Mouse (Mus musculus): Measurements from ENCODE around the gene Hist1h4b.
"Not testable (repeated sequence)": the region's sequence is repeated elsewhere in the genome, so short reads cannot be mapped to it uniquely, and the experiment has no call there.

Gene Hist1h4b

DNA sequence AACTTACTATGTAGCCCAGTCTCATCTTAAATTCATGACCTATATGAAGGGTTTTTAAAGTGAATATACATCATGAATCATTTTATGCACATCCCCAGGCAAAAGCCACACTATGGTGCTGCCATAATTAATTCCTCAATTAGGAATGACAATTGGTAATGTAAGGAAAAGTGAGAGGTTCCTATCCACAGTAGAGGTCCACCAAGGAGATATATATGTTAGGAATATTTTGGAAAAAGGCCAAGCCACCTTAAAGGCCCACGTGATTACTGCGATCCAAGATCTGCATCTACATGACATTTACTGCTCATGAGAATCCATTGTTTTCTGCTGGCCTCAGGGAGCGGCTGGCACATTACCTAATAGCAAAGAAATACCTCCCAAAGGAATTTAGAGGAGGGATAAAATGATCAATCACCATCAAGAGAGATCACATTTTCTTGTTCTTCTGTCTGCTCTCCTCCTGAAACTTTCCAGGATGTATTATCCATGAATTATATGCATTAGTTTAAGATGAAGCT, 2.5 kb downstream of the Hist1h4b start:
- no peak for DNase-seq

DNA sequence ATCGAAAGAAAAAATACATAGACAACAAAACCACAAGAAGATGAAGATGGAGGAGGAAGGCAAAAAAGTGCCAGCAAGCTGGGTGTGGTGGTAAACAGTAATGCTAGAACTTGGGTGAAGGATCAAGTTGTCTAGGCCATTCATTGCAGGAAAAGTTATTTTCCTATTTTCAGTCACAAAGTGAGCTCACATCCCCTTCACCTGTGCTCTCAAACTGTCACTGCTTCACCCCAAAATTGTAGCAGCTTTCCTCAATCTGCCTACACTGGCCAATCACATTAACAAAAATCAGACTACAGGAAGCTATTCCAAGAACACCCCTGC, 3.1 kb downstream of the Hist1h4b start:
- no peak for DNase-seq

DNA sequence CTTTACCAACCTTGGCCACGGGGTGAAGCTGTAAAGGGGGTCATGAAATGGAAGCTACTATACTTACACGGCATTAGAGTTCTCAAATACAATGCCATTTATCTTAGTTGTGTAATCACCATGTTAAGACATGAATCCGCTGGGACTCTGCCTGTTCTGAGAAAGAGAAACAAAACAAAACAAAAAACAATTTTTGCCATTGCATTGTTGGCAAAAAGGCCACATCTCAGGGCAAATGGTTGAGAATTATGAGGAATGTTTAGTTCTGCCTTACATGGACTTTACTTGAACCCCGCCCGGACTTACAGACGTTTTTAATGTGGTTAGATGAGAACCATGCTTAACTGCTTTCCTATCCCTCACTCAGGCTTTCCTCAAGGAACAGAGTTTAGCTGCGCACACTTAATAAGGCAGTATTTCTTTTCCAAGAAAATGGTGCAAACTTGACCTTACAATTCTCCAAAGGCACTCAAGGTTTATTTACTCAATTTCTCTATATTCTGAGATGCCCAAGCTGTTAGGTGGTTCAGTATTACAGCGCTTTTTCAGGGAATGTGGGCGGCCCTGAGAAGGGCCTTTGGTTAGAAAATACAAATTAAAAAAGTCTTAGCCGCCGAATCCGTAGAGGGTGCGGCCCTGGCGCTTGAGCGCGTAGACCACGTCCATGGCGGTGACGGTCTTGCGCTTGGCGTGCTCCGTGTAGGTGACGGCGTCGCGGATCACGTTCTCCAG, 3.6 kb downstream of the Hist1h4b start:
- DNase-seq, result no peak

DNA sequence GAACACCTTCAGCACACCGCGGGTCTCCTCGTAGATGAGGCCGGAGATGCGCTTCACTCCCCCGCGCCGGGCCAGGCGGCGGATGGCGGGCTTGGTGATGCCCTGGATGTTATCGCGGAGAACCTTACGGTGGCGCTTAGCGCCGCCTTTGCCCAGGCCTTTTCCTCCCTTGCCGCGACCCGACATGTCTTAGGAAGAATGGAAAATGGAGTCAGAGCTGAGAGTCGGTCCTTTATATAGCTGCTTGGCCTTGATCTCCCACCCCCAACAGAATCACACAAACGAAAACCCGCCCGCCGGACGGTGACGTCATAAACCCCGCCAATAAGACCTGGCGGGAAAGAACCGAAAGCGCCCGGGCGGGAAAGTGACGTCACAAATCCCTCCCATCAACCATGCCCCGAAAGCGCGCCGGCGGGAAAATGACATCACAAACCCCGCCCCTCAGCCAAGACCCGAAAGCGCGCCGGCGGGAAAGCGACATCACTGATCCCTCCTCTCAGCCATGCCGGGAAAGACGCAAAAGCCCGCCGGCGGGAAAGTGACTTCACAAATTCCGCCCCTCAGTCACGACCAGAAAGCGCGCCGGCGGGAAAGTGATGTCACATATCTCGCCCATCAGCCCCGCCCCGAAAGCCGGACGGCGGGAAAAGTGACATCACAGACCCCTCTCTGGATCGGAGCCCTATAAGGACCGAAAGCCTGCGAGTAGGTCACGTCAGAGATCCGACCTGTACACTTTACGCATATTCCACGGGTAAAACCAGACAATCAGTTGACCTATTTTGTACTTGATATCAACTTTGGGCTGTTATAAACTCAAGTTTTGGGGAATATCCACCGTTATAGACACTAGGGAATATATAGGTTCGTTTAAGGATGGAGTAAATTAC, 4.4 kb downstream of the Hist1h4b start, which contains the start of gene Hist1h4a:
Gene Hist1h4a, minus strand, starts transcription at position 259 of the 893 bp plus-strand sequence.
- DNase-seq, result peak; percentile 98

DNA sequence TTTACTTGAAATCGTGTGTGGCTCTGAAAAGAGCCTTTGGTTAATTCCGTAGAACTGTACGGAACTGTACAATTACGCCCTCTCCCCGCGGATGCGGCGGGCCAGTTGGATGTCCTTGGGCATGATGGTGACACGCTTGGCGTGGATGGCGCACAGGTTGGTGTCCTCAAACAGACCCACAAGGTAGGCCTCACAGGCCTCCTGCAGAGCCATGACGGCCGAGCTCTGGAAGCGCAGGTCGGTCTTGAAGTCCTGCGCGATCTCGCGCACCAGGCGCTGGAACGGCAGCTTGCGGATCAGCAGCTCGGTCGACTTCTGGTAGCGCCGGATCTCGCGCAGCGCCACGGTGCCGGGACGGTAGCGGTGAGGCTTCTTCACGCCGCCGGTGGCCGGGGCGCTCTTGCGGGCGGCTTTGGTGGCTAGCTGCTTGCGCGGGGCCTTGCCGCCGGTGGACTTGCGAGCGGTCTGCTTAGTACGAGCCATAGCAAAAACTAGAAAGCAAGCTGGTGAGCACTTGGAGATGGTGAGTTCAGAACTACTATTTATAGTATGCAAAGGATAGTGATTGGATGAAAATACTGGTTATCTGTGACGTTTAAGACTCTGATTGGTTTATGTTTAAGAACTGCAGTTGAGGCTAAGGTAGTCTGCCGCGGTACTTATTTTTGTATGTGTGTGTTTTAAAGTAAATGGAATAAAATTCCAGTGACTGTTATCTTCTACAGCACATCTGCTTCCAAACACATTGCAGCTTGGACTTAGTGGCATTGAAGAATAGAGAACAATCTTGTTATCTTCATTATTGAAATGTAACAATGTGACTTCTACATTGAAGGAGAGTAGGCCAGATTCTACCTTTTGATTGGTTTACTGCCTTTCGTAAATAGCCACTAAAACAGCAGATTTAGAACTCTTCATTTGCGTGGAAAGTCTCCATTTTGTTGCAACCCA, 5.3 kb downstream of the Hist1h4b start, which contains the start of gene Hist1h3a:
Gene Hist1h3a, minus strand, starts transcription at position 516 of the 951 bp plus-strand sequence.
- peak; percentile 74 for DNase-seq

DNA sequence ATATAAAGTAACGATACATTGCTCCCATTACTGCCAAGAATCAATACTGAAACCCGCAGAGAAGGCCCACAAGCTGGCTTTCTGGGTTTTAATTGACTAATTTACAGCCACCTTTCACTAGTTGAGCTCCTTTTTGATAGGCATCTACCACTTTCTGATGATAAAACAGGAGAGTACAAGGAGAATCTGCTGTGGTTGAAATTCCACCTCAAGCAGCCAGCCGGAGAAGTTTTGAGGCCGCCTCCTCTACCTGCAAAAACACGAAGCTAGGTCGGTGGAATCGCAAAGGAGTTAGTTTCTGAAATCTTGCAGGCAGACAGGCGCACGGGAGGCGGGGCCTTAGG, 6.4 kb downstream of the Hist1h4b start:
- no peak for DNase-seq

DNA sequence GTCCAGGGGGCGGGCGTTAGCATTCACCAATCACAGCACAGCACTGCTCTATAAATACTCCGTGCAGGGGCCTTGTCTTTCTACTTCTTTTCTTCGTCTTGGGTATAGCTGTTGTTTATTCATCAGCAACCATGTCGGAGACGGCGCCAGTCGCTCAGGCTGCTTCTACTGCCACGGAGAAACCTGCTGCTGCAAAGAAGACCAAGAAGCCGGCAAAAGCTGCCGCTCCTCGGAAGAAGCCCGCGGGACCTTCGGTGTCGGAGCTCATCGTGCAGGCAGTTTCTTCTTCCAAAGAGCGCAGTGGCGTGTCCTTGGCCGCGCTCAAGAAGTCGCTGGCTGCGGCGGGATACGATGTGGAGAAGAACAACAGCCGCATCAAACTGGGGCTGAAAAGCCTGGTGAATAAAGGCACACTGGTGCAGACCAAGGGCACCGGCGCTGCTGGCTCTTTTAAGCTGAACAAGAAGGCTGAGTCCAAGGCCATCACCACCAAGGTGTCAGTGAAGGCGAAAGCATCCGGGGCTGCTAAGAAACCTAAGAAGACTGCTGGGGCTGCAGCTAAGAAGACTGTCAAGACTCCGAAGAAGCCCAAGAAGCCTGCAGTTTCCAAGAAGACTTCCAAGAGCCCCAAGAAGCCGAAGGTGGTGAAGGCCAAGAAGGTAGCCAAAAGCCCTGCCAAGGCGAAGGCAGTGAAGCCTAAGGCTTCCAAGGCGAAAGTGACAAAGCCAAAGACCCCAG, 6.9 kb downstream of the Hist1h4b start, which contains the start of gene Hist1h1a:
Gene Hist1h1a, plus strand, starts transcription at position 81 of the 738 bp plus-strand sequence.
- DNase-seq, result peak; percentile 85

DNA sequence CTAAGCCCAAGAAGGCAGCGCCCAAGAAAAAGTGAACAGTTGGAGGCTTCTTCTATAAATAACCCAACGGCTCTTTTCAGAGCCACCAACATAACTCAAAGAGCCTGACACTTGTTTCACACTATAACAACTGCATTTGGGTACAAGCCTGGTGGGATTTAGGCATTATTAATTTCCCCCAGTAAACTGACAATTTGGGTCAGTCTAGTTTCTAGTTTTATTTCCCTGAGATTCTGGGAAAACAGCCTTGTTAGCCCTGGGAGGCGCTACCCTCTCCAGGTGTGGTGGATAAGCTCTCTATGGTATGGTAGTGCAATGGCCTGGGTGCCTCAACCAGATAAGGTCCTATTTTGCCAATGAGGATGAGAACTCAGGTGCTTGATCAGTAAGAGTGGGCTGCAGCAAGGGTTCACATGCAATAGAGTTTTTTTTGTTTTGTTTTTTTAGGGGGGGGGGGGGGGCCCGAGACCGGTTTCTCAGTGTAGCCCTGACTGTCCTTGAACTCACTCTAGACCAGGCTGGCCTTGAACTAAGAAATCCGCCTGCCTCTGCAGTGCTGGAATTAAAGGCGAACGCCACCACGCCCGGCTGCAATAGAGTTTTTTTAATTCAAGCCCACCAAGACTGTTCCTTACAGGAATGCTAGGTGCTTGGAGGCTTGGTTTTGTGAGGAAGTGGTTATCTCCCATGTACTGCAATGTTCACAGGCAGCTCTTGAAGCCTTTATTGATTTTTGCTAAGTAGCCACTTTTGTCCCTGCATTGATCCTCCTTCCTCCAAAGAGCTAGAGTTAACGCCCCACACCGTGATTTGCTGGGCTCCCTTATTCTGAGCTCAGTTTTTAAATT, 7.7 kb downstream of the Hist1h4b start:
- DNase-seq, result no peak

DNA sequence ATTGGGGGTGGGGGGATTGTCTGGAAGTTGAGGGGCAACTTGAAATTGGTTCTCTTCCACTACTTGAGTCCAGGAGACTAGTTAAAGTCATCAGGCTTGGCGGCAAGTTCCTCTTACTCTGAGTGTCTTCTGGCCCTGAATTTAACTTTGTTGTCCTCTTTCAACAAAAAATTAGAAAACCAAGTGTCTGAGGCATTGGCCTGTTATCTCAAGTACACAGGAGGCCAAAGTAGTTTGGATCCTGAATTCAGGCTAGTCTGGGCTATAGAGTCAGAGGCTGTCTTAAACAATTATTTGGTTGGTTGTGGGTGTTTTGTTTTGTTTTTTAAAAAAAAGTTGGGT, 8.3 kb downstream of the Hist1h4b start:
- DNase-seq, result no peak

DNA sequence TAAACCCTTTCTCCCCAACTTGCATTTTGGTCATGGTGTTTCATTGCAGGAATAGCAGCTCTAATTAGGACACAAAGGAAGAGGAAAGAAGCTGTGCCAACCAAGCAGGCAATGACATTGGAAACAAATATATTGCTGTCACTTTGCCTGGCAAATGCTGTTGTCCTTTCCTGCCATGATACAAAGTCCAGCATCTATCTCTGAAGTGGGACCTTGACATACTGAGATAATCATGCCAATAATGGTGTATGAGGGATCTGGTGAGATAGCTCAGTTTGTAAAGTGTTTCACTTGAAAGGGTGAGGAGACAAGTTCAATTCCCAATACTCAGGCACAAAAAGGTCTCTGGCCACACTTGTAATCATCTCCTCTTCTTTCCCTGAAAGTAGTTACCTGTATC, 10.0 kb downstream of the Hist1h4b start:
- DNase-seq, result no peak

DNA sequence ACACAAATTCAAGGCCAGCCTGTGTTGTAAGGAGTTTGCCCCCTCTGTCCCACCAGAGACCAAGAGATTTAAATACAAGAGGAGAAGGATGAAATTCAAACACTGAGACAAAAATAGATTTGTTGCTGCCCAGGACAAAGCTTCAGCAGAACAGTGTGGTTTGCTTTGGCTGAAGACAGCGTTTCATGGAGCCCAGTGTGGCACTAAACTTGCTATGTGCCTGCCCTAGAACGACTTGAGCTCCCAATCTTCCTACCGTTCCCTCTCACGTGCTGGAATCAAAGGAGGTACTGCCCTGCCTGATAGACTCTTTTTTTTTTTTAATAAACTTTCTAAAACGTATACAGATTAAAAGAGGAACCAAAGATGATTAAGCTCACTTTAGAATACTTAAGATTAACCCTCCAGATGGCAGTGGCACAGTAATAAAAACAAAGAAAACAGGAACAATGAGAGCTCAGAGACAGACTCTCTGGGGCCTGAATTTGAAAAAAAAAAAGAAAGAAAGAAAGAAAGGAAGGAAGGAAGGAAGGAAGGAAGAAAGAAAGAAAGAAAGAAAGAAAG, 12.1 kb downstream of the Hist1h4b start:
- no peak for DNase-seq

DNA sequence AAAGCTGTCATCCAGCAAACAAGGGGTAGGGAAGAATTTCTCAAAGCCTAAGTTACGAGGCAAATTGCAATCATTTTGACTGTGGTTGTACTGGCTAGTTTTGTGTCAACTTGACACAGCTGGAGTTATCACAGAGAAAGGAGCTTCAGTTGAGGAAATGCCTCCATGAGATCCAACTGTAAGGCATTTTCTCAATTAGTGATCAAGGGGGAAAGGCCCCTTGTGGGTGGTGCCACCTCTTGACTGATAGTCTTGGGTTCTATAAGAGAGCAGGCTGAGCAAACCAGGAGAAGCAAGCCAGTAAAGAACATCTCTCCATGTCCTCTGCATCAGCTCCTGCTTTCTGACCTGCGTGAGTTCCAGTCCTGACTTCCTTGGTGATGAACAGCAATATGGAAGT, 12.8 kb downstream of the Hist1h4b start, which contains the start of gene Trim38:
Gene Trim38, plus strand, starts transcription at position 301 of the 400 bp plus-strand sequence.
- not testable (repeated sequence) for DNase-seq

DNA sequence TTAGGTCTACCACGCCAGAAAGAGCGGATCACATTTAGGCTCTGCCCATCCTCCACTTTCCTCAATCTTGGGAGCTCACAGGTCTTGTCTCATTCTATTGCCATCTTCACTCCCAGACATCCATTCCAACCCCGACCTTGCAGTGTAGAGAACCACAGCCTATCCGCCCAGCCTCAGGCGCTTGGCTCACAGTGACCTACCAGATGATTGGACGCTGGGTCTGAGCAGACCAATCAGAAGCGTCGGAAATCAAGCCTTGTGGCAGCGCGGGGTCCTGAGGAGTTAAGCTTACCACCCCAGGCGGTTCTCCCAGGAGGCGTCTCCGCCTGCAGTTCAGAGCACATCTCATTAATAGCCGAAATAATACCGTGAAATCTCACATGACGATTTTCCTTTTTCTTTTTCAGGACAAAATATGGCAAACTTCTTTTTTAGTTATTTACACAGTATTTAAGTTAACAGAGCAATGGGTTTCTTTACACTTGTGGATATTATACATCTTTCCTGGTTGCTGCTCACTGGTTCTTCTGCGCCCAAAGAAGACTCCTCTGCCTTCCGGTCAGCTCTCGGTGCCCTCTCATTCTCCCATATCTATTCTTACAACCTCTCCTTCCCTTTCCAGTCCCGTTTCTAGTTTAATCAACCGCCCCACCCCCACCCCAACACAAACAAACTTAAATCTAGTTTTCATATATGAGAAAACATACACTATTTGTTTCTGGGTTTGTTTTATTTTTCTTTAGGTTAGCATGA, 15.9 kb downstream of the Hist1h4b start:
- DNase-seq, result peak; percentile 49

DNA sequence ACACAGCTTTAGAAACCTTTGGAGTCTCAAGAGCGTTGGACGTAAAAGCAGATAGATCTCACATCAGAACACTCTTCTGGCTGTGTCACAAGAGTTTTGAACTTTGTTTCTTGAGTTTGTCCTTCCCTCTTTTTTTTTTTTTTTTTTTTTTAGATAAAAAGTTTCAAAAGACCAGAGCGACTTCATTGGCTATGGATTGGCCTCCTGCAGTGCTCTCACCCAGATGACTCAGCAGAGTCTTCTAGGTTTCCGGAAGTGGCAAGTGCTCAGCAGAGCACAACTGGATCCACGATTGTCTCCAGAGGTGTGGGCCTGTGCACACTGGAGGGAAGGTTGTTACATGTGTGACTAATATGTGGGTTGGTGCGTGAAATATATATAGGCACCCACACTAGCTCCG, 21.5 kb downstream of the Hist1h4b start:
- DNase-seq, result no peak

DNA sequence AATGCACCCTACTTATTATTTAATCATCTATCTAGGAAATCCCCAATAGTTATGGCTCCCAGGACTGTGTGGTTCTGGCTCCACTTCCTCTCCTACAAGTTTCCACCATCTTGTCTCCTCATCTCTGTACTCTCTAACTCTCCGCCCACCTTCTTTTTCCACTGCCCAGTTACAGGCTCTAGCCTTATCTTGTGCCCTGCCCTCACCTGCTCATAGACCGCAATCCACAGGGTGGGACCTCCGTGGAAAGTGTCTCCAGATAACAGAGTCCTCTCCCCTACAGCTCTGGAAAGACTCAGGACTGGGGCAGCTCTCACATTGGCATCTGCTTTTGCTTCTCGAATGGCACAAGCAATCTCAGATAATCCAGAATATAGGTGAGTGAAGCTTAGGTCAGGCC, 22.2 kb downstream of the Hist1h4b start:
- no peak for DNase-seq

DNA sequence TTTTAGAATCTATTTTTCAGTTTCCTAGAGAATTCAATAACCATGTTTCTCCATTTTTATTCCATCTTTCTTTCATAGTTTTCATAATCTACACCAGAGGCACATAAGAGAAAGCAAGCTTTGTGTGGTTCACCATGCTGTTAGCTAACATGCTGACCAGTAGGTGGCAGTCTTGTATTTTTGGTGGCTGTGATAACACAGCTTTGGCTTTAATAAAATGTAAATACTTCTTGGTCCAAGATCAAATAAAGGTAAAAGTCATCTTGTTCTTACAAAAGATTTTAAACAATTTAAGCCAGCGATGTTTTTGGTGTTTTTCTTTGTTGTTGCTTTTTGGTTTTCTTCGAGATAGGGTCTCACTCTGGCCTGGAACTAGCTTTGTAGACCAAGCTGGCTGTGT, 35.7 kb downstream of the Hist1h4b start:
- DNase-seq, result peak; percentile 23

DNA sequence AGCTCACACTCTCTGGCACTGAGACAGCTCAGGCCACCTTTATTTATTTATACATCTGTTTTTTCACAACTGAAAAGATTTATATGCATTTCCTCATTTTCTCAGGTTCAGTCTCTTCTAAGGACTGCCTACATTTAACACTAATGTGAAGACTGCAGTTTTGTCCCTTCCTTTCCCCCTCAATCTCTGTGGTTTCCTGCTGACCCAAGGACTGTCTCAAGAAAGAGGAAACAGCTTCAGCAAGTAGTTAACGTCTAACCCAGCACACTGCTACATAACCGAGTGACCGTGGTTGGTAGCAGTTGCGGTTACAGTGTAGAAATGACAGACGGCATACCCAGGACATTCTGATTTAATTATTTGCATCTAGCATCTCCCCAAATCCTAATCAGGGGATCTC, 42.6 kb downstream of the Hist1h4b start:
- DNase-seq, result no peak

DNA sequence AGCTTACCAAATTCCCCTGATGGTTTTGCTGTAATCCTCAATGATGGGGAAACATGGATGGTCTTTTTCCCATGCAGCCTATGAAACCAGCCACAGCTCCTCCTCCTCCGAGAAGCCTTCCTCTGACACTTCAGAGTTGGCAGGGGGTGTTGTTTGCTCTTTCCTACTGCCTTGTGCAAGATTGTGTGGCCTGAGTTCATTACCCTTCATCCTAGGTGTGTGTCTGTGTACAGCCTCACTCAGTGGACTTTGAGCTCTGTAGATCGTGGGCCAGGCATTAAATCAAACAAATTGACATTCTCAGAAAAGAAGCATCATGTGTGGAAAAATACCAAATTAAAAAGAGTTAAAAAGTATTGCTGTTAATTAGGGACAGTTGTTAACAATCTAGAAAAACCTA, 47.7 kb downstream of the Hist1h4b start:
- no peak for DNase-seq

DNA sequence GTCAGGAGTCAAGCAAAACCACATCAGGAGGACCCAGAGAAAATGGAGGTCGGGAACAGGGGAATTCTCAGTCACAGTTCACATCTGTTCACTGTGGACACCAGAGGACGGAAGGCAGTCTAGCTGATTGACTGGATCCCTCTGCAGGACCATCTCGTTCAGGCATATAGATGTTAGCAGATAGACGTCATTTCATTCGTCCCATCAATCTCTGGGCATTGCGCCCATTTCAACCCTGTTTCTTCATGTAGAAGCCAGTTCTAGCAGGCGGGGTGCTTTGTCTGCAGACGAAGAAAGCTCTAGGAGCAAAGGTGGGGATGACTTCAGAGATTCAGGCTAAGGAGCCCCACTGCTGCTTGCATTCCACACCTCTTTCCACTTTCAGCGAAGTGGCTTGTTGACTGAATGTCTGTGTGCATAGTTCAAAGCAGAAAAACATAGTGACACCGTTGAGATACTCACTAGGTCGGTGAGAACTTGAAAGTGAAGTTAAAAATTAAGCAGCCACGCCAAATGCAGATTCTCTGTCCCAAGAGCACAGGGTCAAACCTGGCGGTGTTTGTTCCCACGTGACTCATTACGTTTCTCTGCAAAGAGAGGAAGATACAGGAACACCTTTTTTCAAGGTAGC, 49.7 kb downstream of the Hist1h4b start, which contains the start of gene Slc17a2:
Gene Slc17a2, plus strand, starts transcription at position 572 of the 631 bp plus-strand sequence.
- DNase-seq, result no peak
